Mouse (Mus musculus): ENCODE results near the gene C1s1. TPM values are rescaled to one million over a fixed set of nuclear protein-coding genes. Genes with fewer than 3 reads are reported as not detected.
A peak's percentile ranks its signal among the peaks of the same experiment; 100 is the strongest.
"Not testable (repeated sequence)": the region's sequence is repeated elsewhere in the genome, so short reads cannot be mapped to it uniquely, and the experiment has no call there.

C1s1 gene
- 8.8 and 11.9 TPM in 2 replicates for polyA plus RNA-seq (2014; fragmentation: Nextera tagmentation; extraction: Ambion mirVana)

DNA sequence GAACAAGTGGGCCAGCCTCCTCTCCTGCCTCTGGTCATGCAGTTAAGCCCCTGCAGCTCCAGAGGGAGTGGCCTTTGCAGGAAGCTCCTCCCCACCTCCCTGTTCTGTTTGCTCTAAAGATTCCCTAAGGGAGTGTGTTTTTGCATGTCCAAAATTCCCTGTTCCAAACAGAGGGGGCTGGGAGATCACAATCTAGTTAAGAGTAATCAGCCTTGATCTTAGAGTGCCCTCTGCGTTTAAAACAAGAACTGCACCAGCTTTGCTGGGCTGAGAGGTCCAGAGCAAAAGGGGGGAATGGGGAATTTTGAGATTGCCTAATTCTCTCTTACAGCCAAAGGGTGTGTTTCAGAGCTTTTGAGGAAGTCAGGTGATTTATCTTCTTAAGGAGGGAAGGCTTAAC, at the start of gene C1s1:
Gene C1s1, minus strand, starts transcription at position 76 of the 400 bp plus-strand sequence.
- H3K27me3 ChIP-seq (ENCODE audit: control insufficient read depth, insufficient read depth, low read length); H3K4me1 ChIP-seq (ENCODE audit: control insufficient read depth, insufficient read depth, low read length); H3K9me3 ChIP-seq (ENCODE audit: control insufficient read depth, low read length); H3K36me3 ChIP-seq (ENCODE audit: control insufficient read depth, insufficient read depth, low read length); H3K9ac ChIP-seq (ENCODE audit: low read depth, low read length); H3K27ac ChIP-seq (ENCODE audit: low read depth, low read length); H3K4me2 ChIP-seq (replicated peaks; ENCODE audit: low read depth, low read length); H3K4me3 ChIP-seq (ENCODE audit: low read length): not testable (repeated sequence)
- ATAC-seq (ENCODE audit: low FRiP score, low TSS enrichment), result peak; percentile 75
- 6% methylated on average over 1 of the region's 1 CpGs for whole genome bisulfite sequencing

DNA sequence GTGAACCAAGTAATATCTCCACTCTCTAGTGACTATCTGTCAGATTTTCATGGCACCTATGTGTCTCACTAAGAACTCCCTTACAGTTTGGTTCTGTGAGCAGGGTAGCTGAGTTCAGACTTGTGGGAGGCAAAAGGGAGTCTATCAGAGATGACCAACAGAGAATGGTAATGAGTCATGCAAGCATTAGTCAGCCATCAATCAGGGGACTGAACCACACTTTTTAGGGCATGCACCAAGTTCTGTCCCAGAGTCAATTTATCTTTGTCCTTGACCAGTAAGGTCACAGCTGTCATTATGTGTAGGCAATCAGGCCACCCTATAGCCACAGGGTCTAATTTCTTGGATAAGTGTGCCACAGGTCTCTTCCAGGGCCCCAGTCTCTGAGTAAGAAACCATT, 46.6 kb upstream of the C1s1 start:
- ATAC-seq (ENCODE audit: low FRiP score, low TSS enrichment), result no peak

DNA sequence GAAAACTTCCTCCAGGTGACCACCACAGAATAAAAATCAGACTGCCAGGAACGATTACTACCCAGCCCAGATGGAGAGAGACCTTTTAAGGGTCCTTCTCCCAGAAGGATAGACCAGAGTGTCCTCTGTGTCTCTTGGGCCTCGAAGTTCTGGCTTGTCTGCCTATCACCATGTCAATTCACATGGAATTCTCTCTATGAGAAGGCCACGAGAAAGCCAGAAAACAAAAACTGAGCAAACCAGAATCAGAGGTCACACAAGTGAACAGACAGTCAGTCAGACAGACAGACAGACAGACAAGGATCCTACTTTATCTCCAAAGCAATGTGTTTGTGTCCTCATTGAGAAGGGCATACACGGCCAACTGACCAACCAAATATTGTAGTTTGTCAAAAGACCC, 44.1 kb upstream of the C1s1 start:
- no peak overlapping the region for H3K27ac ChIP-seq (ENCODE audit: low read depth, low read length)
- no peaks in the 10 kb centered on the region for H3K9me3 ChIP-seq (ENCODE audit: control insufficient read depth, low read length)
- no peak overlapping the region for H3K4me2 ChIP-seq (replicated peaks; ENCODE audit: low read depth, low read length)
- H3K4me3 ChIP-seq (ENCODE audit: low read length), result no peak overlapping the region
- H3K36me3 ChIP-seq (ENCODE audit: control insufficient read depth, insufficient read depth, low read length), result no peaks in the 10 kb centered on the region
- no peak for ATAC-seq (ENCODE audit: low FRiP score, low TSS enrichment)
- no peaks in the 10 kb centered on the region for H3K4me1 ChIP-seq (ENCODE audit: control insufficient read depth, insufficient read depth, low read length)
- no peaks in the 10 kb centered on the region for H3K27me3 ChIP-seq (ENCODE audit: control insufficient read depth, insufficient read depth, low read length)
- 81% methylated on average over 4 of the region's 4 CpGs for WGBS
- no peak overlapping the region for H3K9ac ChIP-seq (ENCODE audit: low read depth, low read length)

More for the DNA sequence above, 46.6 kb upstream of the C1s1 start:
- H3K9me3 ChIP-seq (ENCODE audit: control insufficient read depth, low read length), result no peaks in the 10 kb centered on the region
- no peak overlapping the region for H3K9ac ChIP-seq (ENCODE audit: low read depth, low read length)
- H3K4me2 ChIP-seq (replicated peaks; ENCODE audit: low read depth, low read length), result no peak overlapping the region
- no peaks in the 10 kb centered on the region for H3K4me1 ChIP-seq (ENCODE audit: control insufficient read depth, insufficient read depth, low read length)
- no peaks in the 10 kb centered on the region for H3K36me3 ChIP-seq (ENCODE audit: control insufficient read depth, insufficient read depth, low read length)
- H3K4me3 ChIP-seq (ENCODE audit: low read length), result no peak overlapping the region
- no peak overlapping the region for H3K27ac ChIP-seq (ENCODE audit: low read depth, low read length)
- no peaks in the 10 kb centered on the region for H3K27me3 ChIP-seq (ENCODE audit: control insufficient read depth, insufficient read depth, low read length)

GRCm38 (mm10) chr6:124585761-124586160, 43.6 kb upstream of the C1s1 start:
- Histone ChIP-seq H3K4me1 (ENCODE audit: control insufficient read depth, insufficient read depth, low read length) (no peaks in the 10 kb centered on the region), H3K4me3 (ENCODE audit: low read length) (no peak overlapping the region), H3K36me3 (ENCODE audit: control insufficient read depth, insufficient read depth, low read length) (no peaks in the 10 kb centered on the region), H3K4me2 (replicated peaks; ENCODE audit: low read depth, low read length) (no peak overlapping the region), H3K9me3 (ENCODE audit: control insufficient read depth, low read length) (no peaks in the 10 kb centered on the region), H3K9ac (ENCODE audit: low read depth, low read length) (no peak overlapping the region), H3K27ac (ENCODE audit: low read depth, low read length) (no peak overlapping the region), H3K27me3 (ENCODE audit: control insufficient read depth, insufficient read depth, low read length) (no peaks in the 10 kb centered on the region)
- no peak for ATAC-seq (ENCODE audit: low FRiP score, low TSS enrichment)
- WGBS, result 88% methylated on average over 3 of the region's 3 CpGs

DNA sequence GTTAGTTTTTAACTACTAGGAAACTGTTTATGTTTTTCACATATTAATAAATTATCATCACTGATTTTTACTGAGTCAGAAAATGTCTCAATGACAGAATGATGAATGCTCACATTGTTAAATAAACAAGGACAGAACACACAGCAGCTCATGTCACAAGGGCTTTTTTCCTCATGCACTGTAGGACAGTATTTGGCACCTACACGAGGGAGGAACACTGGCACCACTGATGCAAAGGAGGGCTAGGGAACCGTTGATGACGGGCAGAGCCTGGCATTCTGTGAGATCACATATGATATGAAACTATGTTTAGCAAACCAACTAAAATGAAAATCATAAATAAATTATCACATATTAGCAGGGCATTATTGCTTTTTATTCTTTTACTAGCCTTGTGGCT, 42.8 kb upstream of the C1s1 start:
- H3K27ac ChIP-seq (ENCODE audit: low read depth, low read length), result no peak overlapping the region
- no peak for ATAC-seq (ENCODE audit: low FRiP score, low TSS enrichment)
- H3K36me3 ChIP-seq (ENCODE audit: control insufficient read depth, insufficient read depth, low read length), result no peaks in the 10 kb centered on the region
- H3K4me3 ChIP-seq (ENCODE audit: low read length), result no peak overlapping the region
- WGBS, result 81% methylated on average over 3 of the region's 3 CpGs
- no peaks in the 10 kb centered on the region for H3K27me3 ChIP-seq (ENCODE audit: control insufficient read depth, insufficient read depth, low read length)
- no peaks in the 10 kb centered on the region for H3K9me3 ChIP-seq (ENCODE audit: control insufficient read depth, low read length)
- no peak overlapping the region for H3K4me2 ChIP-seq (replicated peaks; ENCODE audit: low read depth, low read length)
- H3K4me1 ChIP-seq (ENCODE audit: control insufficient read depth, insufficient read depth, low read length), result no peaks in the 10 kb centered on the region
- no peak overlapping the region for H3K9ac ChIP-seq (ENCODE audit: low read depth, low read length)

DNA sequence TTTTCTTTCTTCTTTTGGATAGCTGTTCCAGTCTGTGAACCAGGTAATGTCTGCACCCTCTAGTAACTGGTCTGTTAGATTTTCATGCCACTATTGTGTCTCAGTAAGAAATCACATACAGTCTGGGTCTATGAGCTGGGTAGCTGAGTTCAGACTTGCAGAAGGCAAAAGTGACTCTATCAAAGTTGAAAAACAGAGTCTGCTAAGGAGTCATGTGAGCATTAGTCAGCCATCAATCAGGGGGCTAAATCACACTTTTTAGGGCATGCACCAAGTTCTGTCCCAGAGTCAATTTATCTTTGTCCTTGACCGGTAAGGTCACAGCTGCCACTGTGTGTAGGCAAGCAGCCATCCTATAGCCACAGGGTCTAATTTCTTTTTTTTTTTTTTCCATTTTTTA, 40.1 kb upstream of the C1s1 start:
- no peak overlapping the region for H3K27ac ChIP-seq (ENCODE audit: low read depth, low read length)
- WGBS, result 92% methylated on average over 1 of the region's 1 CpGs
- no peak overlapping the region for H3K4me2 ChIP-seq (replicated peaks; ENCODE audit: low read depth, low read length)
- no peak overlapping the region for H3K9ac ChIP-seq (ENCODE audit: low read depth, low read length)
- ATAC-seq (ENCODE audit: low FRiP score, low TSS enrichment), result no peak
- no peaks in the 10 kb centered on the region for H3K27me3 ChIP-seq (ENCODE audit: control insufficient read depth, insufficient read depth, low read length)
- no peaks in the 10 kb centered on the region for H3K9me3 ChIP-seq (ENCODE audit: control insufficient read depth, low read length)
- no peak overlapping the region for H3K4me3 ChIP-seq (ENCODE audit: low read length)
- no peaks in the 10 kb centered on the region for H3K36me3 ChIP-seq (ENCODE audit: control insufficient read depth, insufficient read depth, low read length)
- H3K4me1 ChIP-seq (ENCODE audit: control insufficient read depth, insufficient read depth, low read length), result no peaks in the 10 kb centered on the region

DNA sequence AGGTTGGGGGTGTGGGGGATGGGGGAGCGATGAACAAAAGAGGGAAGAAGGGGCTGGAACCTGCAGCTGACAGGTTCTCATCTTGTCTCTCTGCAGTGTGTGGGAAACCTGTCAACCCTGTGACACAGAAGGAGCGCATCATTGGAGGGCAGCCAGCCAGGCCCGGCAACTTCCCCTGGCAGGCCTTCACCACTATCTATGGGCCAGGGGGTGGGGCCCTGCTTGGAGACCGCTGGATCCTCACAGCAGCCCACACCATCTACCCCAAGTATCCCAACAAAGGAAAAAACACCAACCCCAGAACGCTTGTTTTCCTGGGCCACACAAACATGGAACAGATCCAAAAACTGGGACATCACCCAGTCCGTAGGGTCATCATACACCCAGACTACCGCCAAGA, 38.0 kb upstream of the C1s1 start:
- not testable (repeated sequence) for H3K27me3 ChIP-seq (ENCODE audit: control insufficient read depth, insufficient read depth, low read length); ATAC-seq (ENCODE audit: low FRiP score, low TSS enrichment); H3K9ac ChIP-seq (ENCODE audit: low read depth, low read length); H3K4me1 ChIP-seq (ENCODE audit: control insufficient read depth, insufficient read depth, low read length); H3K36me3 ChIP-seq (ENCODE audit: control insufficient read depth, insufficient read depth, low read length); H3K4me3 ChIP-seq (ENCODE audit: low read length); H3K9me3 ChIP-seq (ENCODE audit: control insufficient read depth, low read length); H3K27ac ChIP-seq (ENCODE audit: low read depth, low read length); H3K4me2 ChIP-seq (replicated peaks; ENCODE audit: low read depth, low read length)
- 90% methylated on average over 6 of the region's 7 CpGs for WGBS

DNA sequence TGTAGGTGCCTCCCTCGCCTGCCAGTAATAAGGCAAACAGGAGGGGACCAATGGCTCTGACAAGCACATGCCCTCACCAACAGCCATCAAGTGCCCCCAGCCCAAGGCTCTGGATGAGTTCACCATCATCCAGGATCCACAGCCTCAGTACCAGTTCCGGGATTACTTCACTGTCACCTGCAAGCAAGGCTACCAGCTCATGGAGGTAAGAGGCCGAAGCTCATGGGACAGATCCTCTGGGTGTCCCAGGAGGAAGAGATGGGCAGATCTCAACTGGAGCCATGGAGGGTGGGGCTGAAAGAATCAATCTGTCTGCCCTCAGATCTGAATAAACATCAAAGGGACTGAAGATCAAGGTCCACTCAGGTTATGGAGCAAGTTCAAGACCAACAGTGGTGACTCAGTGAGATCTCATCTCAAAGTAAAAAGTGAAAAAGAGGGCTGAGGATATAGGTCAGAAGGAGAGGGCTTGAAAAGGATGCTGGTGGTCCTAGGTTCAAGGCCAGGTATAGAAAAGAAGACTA, 33.1 kb upstream of the C1s1 start:
- H3K9me3 ChIP-seq (ENCODE audit: control insufficient read depth, low read length); H3K4me3 ChIP-seq (ENCODE audit: low read length); H3K9ac ChIP-seq (ENCODE audit: low read depth, low read length); H3K27me3 ChIP-seq (ENCODE audit: control insufficient read depth, insufficient read depth, low read length); ATAC-seq (ENCODE audit: low FRiP score, low TSS enrichment); H3K36me3 ChIP-seq (ENCODE audit: control insufficient read depth, insufficient read depth, low read length); H3K4me2 ChIP-seq (replicated peaks; ENCODE audit: low read depth, low read length); H3K27ac ChIP-seq (ENCODE audit: low read depth, low read length); H3K4me1 ChIP-seq (ENCODE audit: control insufficient read depth, insufficient read depth, low read length): not testable (repeated sequence)
- WGBS, result 87% methylated on average over 3 of the region's 3 CpGs

GRCm38 (mm10) chr6:124570026-124570425, 27.9 kb upstream of the C1s1 start, which contains the start of gene C1rb:
C1rb (plus strand) TSS chr6:124570294.
- no peaks in the 10 kb centered on the region for H3K4me1 ChIP-seq (ENCODE audit: control insufficient read depth, insufficient read depth, low read length)
- H3K27ac ChIP-seq (ENCODE audit: low read depth, low read length), result no peak within 1 kb of the TSS
- no peak within 1 kb of the TSS for H3K4me3 ChIP-seq (ENCODE audit: low read length)
- H3K9ac ChIP-seq (ENCODE audit: low read depth, low read length), result no peak within 1 kb of the TSS
- no peak within 1 kb of the TSS for H3K4me2 ChIP-seq (replicated peaks; ENCODE audit: low read depth, low read length)
- WGBS, result 3% methylated on average over 8 of the region's 8 CpGs
- H3K36me3 ChIP-seq (ENCODE audit: control insufficient read depth, insufficient read depth, low read length), result no peaks in the 10 kb centered on the region
- H3K9me3 ChIP-seq (ENCODE audit: control insufficient read depth, low read length), result no peaks in the 10 kb centered on the region
- no peak for ATAC-seq (ENCODE audit: low FRiP score, low TSS enrichment)
- no peaks in the 10 kb centered on the region for H3K27me3 ChIP-seq (ENCODE audit: control insufficient read depth, insufficient read depth, low read length)

Data from kidney, embryonic 14.5 days (tissue).